Mouse (Mus musculus) heart, adult 11 months (tissue): ENCODE measurements around the gene Dhrs13.
A peak's percentile ranks its signal among the peaks of the same experiment; 100 is the strongest.

Experiments used
- DNase-seq: peaks from one replicate; pipeline ENCODE4 v3.0.0; 2022

The Dhrs13 gene

GRCm38 (mm10) chr11:78031947-78032808 is at the start of gene Dhrs13:
Gene Dhrs13, plus strand, starts transcription at chr11:78032280.
- DNase-seq = peak; percentile 99

GRCm38 (mm10) chr11:77982441-77982905 is 49.6 kb upstream of the Dhrs13 start, which contains the start of gene Phf12:
Gene Phf12, plus strand, starts transcription at chr11:77982754.
- DNase-seq = peak; percentile 100

- DNase-seq = peak; percentile 98
Observed at GRCm38 (mm10) chr11:77983191-77983936, 48.7 kb upstream of the Dhrs13 start.

GRCm38 (mm10) chr11:77983937-77984835 is 47.9 kb upstream of the Dhrs13 start:
- DNase-seq = peak; percentile 98

- DNase-seq = peak; percentile 97
Observed at GRCm38 (mm10) chr11:77984836-77985231, 47.2 kb upstream of the Dhrs13 start.

GRCm38 (mm10) chr11:77985541-77986065 is 46.5 kb upstream of the Dhrs13 start:
- no peak for DNase-seq

GRCm38 (mm10) chr11:77989071-77989690 is 42.9 kb upstream of the Dhrs13 start:
- no peak for DNase-seq

- DNase-seq = peak; percentile 94
Observed at GRCm38 (mm10) chr11:77995556-77995955, 36.5 kb upstream of the Dhrs13 start.

- peak; percentile 87 for DNase-seq
Observed at GRCm38 (mm10) chr11:78006446-78006845, 25.6 kb upstream of the Dhrs13 start.

- no peak for DNase-seq
Observed at GRCm38 (mm10) chr11:78019676-78020075, 12.4 kb upstream of the Dhrs13 start.

GRCm38 (mm10) chr11:78023607-78024006 is 8.5 kb upstream of the Dhrs13 start:
- no peak for DNase-seq

- peak; percentile 90 for DNase-seq
Observed at GRCm38 (mm10) chr11:78029240-78029639, 2.8 kb upstream of the Dhrs13 start.

GRCm38 (mm10) chr11:78030600-78030999 is 1.5 kb upstream of the Dhrs13 start:
- DNase-seq = no peak

GRCm38 (mm10) chr11:78031389-78031788 is 691 bp upstream of the Dhrs13 start:
- peak; percentile 82 for DNase-seq

- DNase-seq = no peak
Observed at GRCm38 (mm10) chr11:78032809-78033195, 722 bp downstream of the Dhrs13 start.

GRCm38 (mm10) chr11:78033931-78034617 is 2.0 kb downstream of the Dhrs13 start:
- DNase-seq = peak; percentile 92

- DNase-seq = peak; percentile 93
Observed at GRCm38 (mm10) chr11:78036791-78037190, 4.7 kb downstream of the Dhrs13 start.

GRCm38 (mm10) chr11:78037831-78038752 is 6.0 kb downstream of the Dhrs13 start, which contains the start of gene Flot2:
Gene Flot2, plus strand, starts transcription at chr11:78037931.
- peak; percentile 97 for DNase-seq

GRCm38 (mm10) chr11:78040878-78041277 is 8.8 kb downstream of the Dhrs13 start:
- no peak for DNase-seq

GRCm38 (mm10) chr11:78042290-78042870 is 10.3 kb downstream of the Dhrs13 start:
- DNase-seq = peak; percentile 90
